Mouse (Mus musculus) heart, embryonic 15.5 days (tissue): ENCODE measurements around the gene Gm26938. TPM values are rescaled to one million over a fixed set of nuclear protein-coding genes. Genes with fewer than 3 reads are reported as not detected.

Experiments used
- ATAC-seq: fragments of 200-750 bp; cut with Nextera tagmentation; replicated peaks from 2 replicates; pipeline ENCODE4 v1.8.0; 2017; ENCODE audit warnings: low read depth, moderate TSS enrichment; ENCODE audit not compliant: insufficient number of reproducible peaks, insufficient read depth, low FRiP score
- H3K27ac ChIP-seq: fragments of 300-500 bp; sonication (generic); 2 replicates; pipeline ENCODE4 v1.5.1; 2015; ENCODE audit warnings: mild to moderate bottlenecking, inconsistent platforms
- H3K27me3 ChIP-seq: fragments of 300-500 bp; sonication (generic); 2 replicates; pipeline ENCODE4 v1.6.1; 2015; ENCODE audit warnings: inconsistent platforms
- H3K36me3 ChIP-seq: fragments of 300-500 bp; sonication (generic); 2 replicates; pipeline ENCODE4 v1.6.1; 2015; ENCODE audit warnings: mild to moderate bottlenecking, inconsistent platforms
- H3K4me1 ChIP-seq: fragments of 300-500 bp; sonication (generic); replicated peaks from 2 replicates; pipeline ENCODE4 v1.6.1; 2015; ENCODE audit warnings: inconsistent platforms
- H3K4me2 ChIP-seq: fragments of 300-500 bp; sonication (generic); 2 replicates; pipeline ENCODE4 v1.6.1; 2015; ENCODE audit warnings: inconsistent platforms, mild to moderate bottlenecking, moderate library complexity
- H3K4me3 ChIP-seq: fragments of 300-500 bp; sonication (generic); 2 replicates; pipeline ENCODE4 v1.5.1; 2015; ENCODE audit warnings: mild to moderate bottlenecking, inconsistent platforms
- H3K9ac ChIP-seq: fragments of 300-500 bp; sonication (generic); 2 replicates; pipeline ENCODE4 v1.6.1; 2015; ENCODE audit warnings: mild to moderate bottlenecking, inconsistent platforms
- H3K9me3 ChIP-seq: fragments of 300-500 bp; sonication (generic); replicated peaks from 2 replicates; pipeline ENCODE4 v1.6.1; 2016; ENCODE audit warnings: inconsistent platforms
- WGBS: fragments of 180-500 bp; shearing (Covaris S2); methylation state at CpG from one replicate; pipeline ENCODE4 v1.1.7; 2015; ENCODE audit warnings: mixed read lengths; 5-methylcytosine and 5-hydroxymethylcytosine counted together
- polyA plus RNA-seq: library from polyadenylated mRNA; unstranded; fragments of >200 nt; fragmentation: Nextera tagmentation; extraction: Ambion mirVana; gene quantifications from 2 replicates; pipeline ENCODE4 v1.2.1, GENCODE M21; 2015

Gm26938 gene
- polyA plus RNA-seq, 1 experiment from 2014 or later: not detected

DNA sequence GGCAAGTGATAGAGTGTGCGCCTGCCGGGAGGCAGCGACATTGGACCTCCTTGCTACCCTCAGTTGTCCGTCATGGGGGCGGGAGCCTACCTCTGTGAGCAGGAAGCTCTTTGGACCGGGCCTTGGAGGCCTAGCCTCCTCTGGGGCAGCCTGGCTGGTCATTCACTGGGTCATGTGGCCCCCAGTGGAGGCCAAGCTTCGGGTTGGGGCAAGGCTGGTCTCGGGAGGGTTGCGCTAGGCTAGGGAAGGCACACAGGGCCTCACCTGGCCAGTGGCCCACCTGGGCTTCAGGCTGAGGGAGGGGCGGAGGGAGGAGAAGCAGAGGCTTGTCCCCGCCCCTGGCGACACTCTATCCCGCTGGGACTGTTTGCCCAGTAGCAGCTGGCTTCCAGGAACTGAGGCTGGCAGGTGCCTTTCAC lies 12.2 kb downstream of the Gm26938 start:
- no peak overlapping the region for H3K27ac ChIP-seq
- 19% methylated on average over 13 of the region's 13 CpGs for WGBS
- no peak overlapping the region for H3K9ac ChIP-seq
- H3K4me2 ChIP-seq: no peak overlapping the region
- peaks cover 6% of the 10 kb centered on the region; the same call in 1 of the 2 replicates for H3K4me1 ChIP-seq
- H3K4me3 ChIP-seq: no peak overlapping the region; the same call in 1 of the 2 replicates
- 0 out of 2 replicates have a peak, but pooled peaks have one; percentile 9 for ATAC-seq
- no peaks in the 10 kb centered on the region for H3K36me3 ChIP-seq
- no peaks in the 10 kb centered on the region for H3K9me3 ChIP-seq
- H3K27me3 ChIP-seq: peaks cover 25% of the 10 kb centered on the region

DNA sequence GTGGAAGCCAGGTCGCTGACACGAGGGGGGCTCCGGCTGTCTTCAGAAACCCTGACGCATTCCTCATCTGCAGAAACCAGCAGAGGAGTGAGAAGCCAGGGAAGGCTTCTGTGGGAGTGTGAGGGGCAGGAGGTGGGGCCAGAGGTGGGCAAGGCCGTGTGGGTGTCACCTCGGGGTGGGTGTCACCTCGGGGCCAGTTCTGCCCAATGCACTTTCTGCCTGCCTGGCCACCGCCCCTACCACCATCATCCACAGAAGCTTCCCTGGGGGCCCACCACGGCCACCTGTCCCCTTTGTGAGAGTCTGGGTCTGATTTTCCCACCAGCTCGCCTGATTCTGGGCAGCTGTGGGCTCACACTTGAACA lies 13.1 kb downstream of the Gm26938 start:
- ATAC-seq: no peak
- no peak overlapping the region for H3K9ac ChIP-seq
- H3K4me3 ChIP-seq: no peak overlapping the region
- no peaks in the 10 kb centered on the region for H3K36me3 ChIP-seq
- no peak overlapping the region for H3K27ac ChIP-seq
- H3K9me3 ChIP-seq: no peaks in the 10 kb centered on the region
- peaks cover 25% of the 10 kb centered on the region for H3K27me3 ChIP-seq
- WGBS: 34% methylated on average over 10 of the region's 10 CpGs
- H3K4me2 ChIP-seq: no peak overlapping the region
- peaks cover 6% of the 10 kb centered on the region; the same call in 1 of the 2 replicates for H3K4me1 ChIP-seq

- H3K9ac ChIP-seq: no peak overlapping the region
- H3K36me3 ChIP-seq: no peaks in the 10 kb centered on the region
- no peak overlapping the region for H3K4me2 ChIP-seq
- H3K27me3 ChIP-seq: peaks cover 25% of the 10 kb centered on the region
- no peak overlapping the region for H3K4me3 ChIP-seq
- no peak for ATAC-seq
- H3K4me1 ChIP-seq: peaks cover 6% of the 10 kb centered on the region; the same call in 1 of the 2 replicates
- H3K9me3 ChIP-seq: no peaks in the 10 kb centered on the region
- H3K27ac ChIP-seq: no peak overlapping the region
- WGBS: 62% methylated on average over 20 of the region's 20 CpGs
These were observed 13.6 kb downstream of the Gm26938 start for GRCm38 (mm10) chr5:139812398-139813125.

GRCm38 (mm10) chr5:139811677-139812397 lies 14.4 kb downstream of the Gm26938 start:
- H3K4me2 ChIP-seq: no peak overlapping the region
- WGBS: 59% methylated on average over 15 of the region's 15 CpGs

GRCm38 (mm10) chr5:139809397-139809796 lies 16.8 kb downstream of the Gm26938 start:
- Histone ChIP-seq H3K4me1 (peaks cover 4% of the 10 kb centered on the region), H3K4me3 (no peak overlapping the region), H3K9me3 (no peaks in the 10 kb centered on the region), H3K27me3 (peaks cover 18% of the 10 kb centered on the region), H3K9ac (no peak overlapping the region), H3K4me2 (no peak overlapping the region), H3K36me3 (no peaks in the 10 kb centered on the region), H3K27ac (no peak overlapping the region)
- 54% methylated on average over 4 of the region's 4 CpGs for WGBS
- ATAC-seq: no peak

More at GRCm38 (mm10) chr5:139811677-139812397, 14.4 kb downstream of the Gm26938 start:
- no peaks in the 10 kb centered on the region for H3K9me3 ChIP-seq
- H3K4me3 ChIP-seq: no peak overlapping the region
- no peak for ATAC-seq
- H3K4me1 ChIP-seq: peaks cover 6% of the 10 kb centered on the region; the same call in 1 of the 2 replicates
- H3K9ac ChIP-seq: no peak overlapping the region
- H3K27ac ChIP-seq: no peak overlapping the region
- peaks cover 25% of the 10 kb centered on the region for H3K27me3 ChIP-seq
- H3K36me3 ChIP-seq: no peaks in the 10 kb centered on the region

GRCm38 (mm10) chr5:139805924-139806323 lies 20.3 kb downstream of the Gm26938 start:
- Histone ChIP-seq H3K27ac (no peak overlapping the region), H3K9ac (no peak overlapping the region), H3K4me2 (no peak overlapping the region), H3K36me3 (peaks cover 13% of the 10 kb centered on the region), H3K4me1 (peaks cover 23% of the 10 kb centered on the region), H3K27me3 (no peaks in the 10 kb centered on the region), H3K9me3 (no peaks in the 10 kb centered on the region), H3K4me3 (no peak overlapping the region)
- no peak for ATAC-seq
- 87% methylated on average over 8 of the region's 8 CpGs for WGBS

DNA sequence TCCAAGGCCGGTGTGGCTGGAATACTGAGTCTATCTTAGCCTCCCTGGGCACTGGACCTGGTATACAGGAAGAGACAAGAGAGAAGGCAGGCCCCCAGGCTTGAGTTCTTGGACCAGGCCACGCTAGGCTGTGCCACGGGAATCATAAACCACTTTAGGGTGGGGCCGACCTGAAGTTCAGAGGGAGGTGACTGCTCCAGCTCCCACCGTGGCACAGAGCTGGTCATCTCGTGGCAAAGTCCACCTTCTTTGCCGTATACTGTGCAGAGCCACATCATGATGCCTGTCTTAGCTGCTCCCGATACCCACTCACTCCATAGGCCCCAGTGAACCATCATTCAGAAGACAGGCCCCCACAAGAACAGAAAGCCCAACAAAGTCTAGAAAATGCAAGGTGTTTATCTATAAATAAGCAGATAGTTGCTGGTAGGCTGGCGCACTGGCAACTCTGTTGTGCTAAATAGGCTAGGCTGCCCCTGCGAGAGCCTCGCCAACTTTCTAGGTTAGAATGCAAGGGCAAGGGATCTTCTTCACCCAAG lies 21.6 kb downstream of the Gm26938 start:
- Histone ChIP-seq H3K9ac (no peak overlapping the region), H3K4me1 (peaks cover 30% of the 10 kb centered on the region), H3K4me3 (no peak overlapping the region), H3K9me3 (no peaks in the 10 kb centered on the region), H3K4me2 (no peak overlapping the region), H3K36me3 (peaks cover 26% of the 10 kb centered on the region), H3K27ac (peak overlapping the region; percentile 66), H3K27me3 (no peaks in the 10 kb centered on the region)
- WGBS: 65% methylated on average over 11 of the region's 11 CpGs
- ATAC-seq: no peak

DNA sequence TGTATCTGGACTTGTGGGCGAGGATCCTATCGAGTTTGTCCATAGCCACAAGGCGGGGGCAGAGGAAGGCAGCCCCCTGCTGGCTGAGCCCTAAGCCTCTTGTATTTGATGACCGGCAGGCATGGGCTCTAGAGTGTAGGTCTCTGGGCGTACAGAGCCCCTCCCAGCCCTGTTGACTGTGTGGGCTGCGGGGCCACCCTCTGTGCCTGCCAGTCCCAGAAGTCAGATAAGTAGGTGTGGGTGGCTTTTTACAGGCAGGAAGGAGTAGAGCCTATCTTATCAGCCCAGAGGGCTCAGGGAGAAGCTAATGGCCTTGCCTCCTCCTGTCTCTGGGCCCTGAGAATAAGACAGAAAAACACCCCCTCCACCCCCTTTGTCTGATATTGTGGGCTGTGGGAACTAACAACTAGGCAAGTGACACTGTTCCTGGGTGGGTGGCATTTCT lies 22.1 kb downstream of the Gm26938 start:
- Histone ChIP-seq H3K36me3 (peaks cover 31% of the 10 kb centered on the region), H3K4me1 (peaks cover 33% of the 10 kb centered on the region), H3K9ac (no peak overlapping the region), H3K9me3 (no peaks in the 10 kb centered on the region), H3K27me3 (no peaks in the 10 kb centered on the region), H3K4me2 (peak overlapping the region; percentile 20), H3K4me3 (no peak overlapping the region), H3K27ac (peak overlapping the region; percentile 66)
- peak; percentile 71 for ATAC-seq
- WGBS: 3% methylated on average over 6 of the region's 6 CpGs

DNA sequence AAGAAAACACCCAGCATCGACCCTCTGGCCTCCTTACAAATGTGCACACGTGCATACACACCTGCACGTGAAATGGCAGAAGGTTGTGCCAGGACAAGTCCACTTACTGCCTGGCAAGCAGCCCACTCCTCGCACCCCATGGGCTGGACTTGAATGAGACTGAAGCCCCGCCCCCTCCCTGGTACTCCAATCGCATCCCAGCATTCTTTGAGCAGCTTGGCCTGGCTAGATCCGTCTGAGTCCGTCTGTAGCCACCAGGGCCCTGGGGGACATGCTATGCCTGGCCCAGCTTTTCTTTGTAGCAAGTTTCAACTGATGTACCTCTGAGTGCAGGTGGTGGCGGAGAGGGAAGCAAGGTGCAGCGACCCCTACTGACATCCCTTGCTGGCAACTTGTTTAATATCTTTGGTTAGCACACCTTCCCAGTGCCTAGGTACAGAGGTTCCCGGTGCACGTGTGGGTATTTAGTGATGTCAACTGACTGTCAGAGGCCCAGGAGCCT lies 22.6 kb downstream of the Gm26938 start:
- peak; percentile 63 for ATAC-seq
- 8% methylated on average over 12 of the region's 12 CpGs for WGBS
- H3K4me1 ChIP-seq: peaks cover 38% of the 10 kb centered on the region
- H3K9me3 ChIP-seq: no peaks in the 10 kb centered on the region
- H3K4me3 ChIP-seq: no peak overlapping the region
- no peak overlapping the region for H3K9ac ChIP-seq
- peak overlapping the region; percentile 66 for H3K27ac ChIP-seq
- H3K36me3 ChIP-seq: peaks cover 33% of the 10 kb centered on the region
- H3K4me2 ChIP-seq: peak overlapping the region; percentile 20
- no peaks in the 10 kb centered on the region for H3K27me3 ChIP-seq

GRCm38 (mm10) chr5:139803165-139803564 lies 23.0 kb downstream of the Gm26938 start:
- no peak overlapping the region for H3K4me3 ChIP-seq
- no peak for ATAC-seq
- H3K27me3 ChIP-seq: no peaks in the 10 kb centered on the region
- no peaks in the 10 kb centered on the region for H3K9me3 ChIP-seq
- H3K4me1 ChIP-seq: peaks cover 43% of the 10 kb centered on the region
- H3K9ac ChIP-seq: no peak overlapping the region
- peaks cover 33% of the 10 kb centered on the region for H3K36me3 ChIP-seq
- WGBS: 77% methylated on average over 8 of the region's 8 CpGs
- peak overlapping the region; percentile 66 for H3K27ac ChIP-seq
- H3K4me2 ChIP-seq: peak overlapping the region; percentile 20; the same call in 1 of the 2 replicates

- Histone ChIP-seq H3K27me3 (no peaks in the 10 kb centered on the region), H3K4me2 (no peak overlapping the region), H3K9ac (no peak overlapping the region), H3K9me3 (no peaks in the 10 kb centered on the region), H3K27ac (no peak overlapping the region), H3K4me1 (peaks cover 55% of the 10 kb centered on the region), H3K4me3 (no peak overlapping the region), H3K36me3 (peaks cover 33% of the 10 kb centered on the region)
- ATAC-seq: no peak
- WGBS: 93% methylated on average over 10 of the region's 10 CpGs
These were observed 24.3 kb downstream of the Gm26938 start for GRCm38 (mm10) chr5:139801880-139802279.
